Mouse (Mus musculus): ENCODE results near the gene 1700025C18Rik. TPM values are rescaled to one million over a fixed set of nuclear protein-coding genes. Genes with fewer than 3 reads are reported as not detected.

The 1700025C18Rik gene
- not detected in 2 replicates for polyA plus RNA-seq (2015; fragmentation: Nextera tagmentation; extraction: Ambion mirVana)

DNA sequence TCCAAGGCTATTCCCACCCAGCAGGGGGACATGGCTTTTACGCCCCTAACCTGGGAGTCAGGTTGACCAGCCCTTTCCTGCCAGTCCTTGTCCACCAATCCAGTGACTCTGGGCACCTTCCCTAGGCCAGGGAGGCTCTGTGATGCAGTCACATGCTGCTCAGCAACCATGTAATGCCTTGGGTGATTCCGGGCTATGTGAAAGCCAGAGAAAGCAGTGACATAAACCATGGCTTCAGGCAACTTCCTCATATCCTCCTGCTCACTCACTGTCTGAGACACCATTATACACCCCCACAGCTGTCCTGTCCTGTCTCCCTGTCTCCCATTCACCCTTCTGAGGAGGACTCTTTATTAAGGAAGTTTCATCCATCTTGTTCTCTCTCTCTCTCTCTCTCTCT is at the start of gene 1700025C18Rik:
Gene 1700025C18Rik (minus strand): TSS at position 101 of the 400 bp plus-strand sequence.
- 68% methylated on average over 2 of the region's 2 CpGs for WGBS
- ATAC-seq (ENCODE audit: extremely low read depth, insufficient number of reproducible peaks, low FRiP score, low TSS enrichment): no peak
- Histone ChIP-seq H3K9me3 (no peaks in the 10 kb centered on the region), H3K4me1 (no peaks in the 10 kb centered on the region), H3K4me3 (no peak within 1 kb of the TSS), H3K4me2 (no peak within 1 kb of the TSS), H3K27ac (replicated peaks) (no peak within 1 kb of the TSS), H3K9ac (no peak within 1 kb of the TSS), H3K27me3 (replicated peaks) (peaks cover 84% of the 10 kb centered on the region), H3K36me3 (no peaks in the 10 kb centered on the region)

- Histone ChIP-seq H3K4me1 (peaks cover 41% of the 10 kb centered on the region), H3K27me3 (replicated peaks) (peaks cover 91% of the 10 kb centered on the region), H3K4me2 (no peak overlapping the region), H3K27ac (replicated peaks) (no peak overlapping the region), H3K36me3 (no peaks in the 10 kb centered on the region), H3K9me3 (no peaks in the 10 kb centered on the region), H3K4me3 (no peak overlapping the region), H3K9ac (no peak overlapping the region)
- ATAC-seq (ENCODE audit: extremely low read depth, insufficient number of reproducible peaks, low FRiP score, low TSS enrichment): no peak
- 7% methylated on average over 16 of the region's 16 CpGs for WGBS
These were observed 45.5 kb upstream of the 1700025C18Rik start for GRCm38 (mm10) chr2:165136049-165136448.

DNA sequence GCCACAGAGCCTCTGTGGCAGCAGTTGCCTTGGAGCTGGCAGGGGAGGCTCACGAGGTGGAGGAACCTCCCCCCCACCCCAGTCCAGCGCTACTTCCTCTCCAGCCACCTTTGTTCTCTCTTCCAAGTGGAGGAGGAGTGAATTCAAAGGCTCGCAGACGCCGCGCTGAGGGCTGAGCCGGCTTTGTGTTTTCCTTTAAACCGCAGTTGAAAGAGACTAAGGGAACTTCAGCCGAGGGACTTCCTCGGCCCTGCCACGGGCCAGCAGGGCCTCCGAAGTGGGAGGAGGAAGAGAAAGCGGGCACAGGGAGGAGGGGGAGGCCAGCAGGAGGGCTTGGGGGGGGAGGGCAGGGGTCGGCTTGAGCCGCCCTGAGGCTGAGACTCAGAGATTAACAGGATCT is 43.0 kb upstream of the 1700025C18Rik start:
- peak overlapping the region; percentile 49 for H3K4me2 ChIP-seq
- H3K36me3 ChIP-seq: no peaks in the 10 kb centered on the region
- peak overlapping the region; percentile 6 for H3K4me3 ChIP-seq
- no peak overlapping the region for H3K27ac ChIP-seq (replicated peaks)
- H3K4me1 ChIP-seq: peaks cover 23% of the 10 kb centered on the region
- ATAC-seq (ENCODE audit: extremely low read depth, insufficient number of reproducible peaks, low FRiP score, low TSS enrichment): no peak
- H3K9ac ChIP-seq: peak overlapping the region; percentile 2; the same call in 1 of the 2 replicates
- WGBS: 3% methylated on average over 15 of the region's 15 CpGs
- no peaks in the 10 kb centered on the region for H3K9me3 ChIP-seq
- H3K27me3 ChIP-seq (replicated peaks): peaks cover 97% of the 10 kb centered on the region

DNA sequence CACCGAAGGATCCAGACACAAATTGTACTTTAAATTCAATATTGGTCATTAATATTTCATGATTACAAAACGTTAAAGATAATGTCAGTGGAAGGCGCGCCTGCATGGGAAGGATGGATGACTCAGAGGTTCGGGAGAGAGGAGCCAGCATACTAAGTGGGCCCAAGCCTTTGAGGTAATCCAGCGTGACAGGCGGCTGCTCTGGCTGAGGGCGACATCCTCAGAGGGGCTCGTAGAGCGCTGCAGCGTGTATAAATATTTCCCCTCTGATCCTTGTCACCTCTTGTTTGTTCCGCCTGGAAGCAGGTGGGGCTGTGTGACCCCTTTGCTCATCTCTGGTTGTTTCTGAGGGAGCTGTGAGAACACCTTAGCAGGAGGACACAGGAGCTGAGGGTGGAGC is 40.9 kb upstream of the 1700025C18Rik start:
- H3K9me3 ChIP-seq: no peaks in the 10 kb centered on the region
- H3K9ac ChIP-seq: no peak overlapping the region
- H3K27ac ChIP-seq (replicated peaks): no peak overlapping the region
- H3K36me3 ChIP-seq: no peaks in the 10 kb centered on the region
- 51% methylated on average over 12 of the region's 12 CpGs for WGBS
- no peak for ATAC-seq (ENCODE audit: extremely low read depth, insufficient number of reproducible peaks, low FRiP score, low TSS enrichment)
- H3K4me1 ChIP-seq: peaks cover 14% of the 10 kb centered on the region
- H3K27me3 ChIP-seq (replicated peaks): peaks cover 97% of the 10 kb centered on the region
- no peak overlapping the region for H3K4me2 ChIP-seq
- H3K4me3 ChIP-seq: no peak overlapping the region

DNA sequence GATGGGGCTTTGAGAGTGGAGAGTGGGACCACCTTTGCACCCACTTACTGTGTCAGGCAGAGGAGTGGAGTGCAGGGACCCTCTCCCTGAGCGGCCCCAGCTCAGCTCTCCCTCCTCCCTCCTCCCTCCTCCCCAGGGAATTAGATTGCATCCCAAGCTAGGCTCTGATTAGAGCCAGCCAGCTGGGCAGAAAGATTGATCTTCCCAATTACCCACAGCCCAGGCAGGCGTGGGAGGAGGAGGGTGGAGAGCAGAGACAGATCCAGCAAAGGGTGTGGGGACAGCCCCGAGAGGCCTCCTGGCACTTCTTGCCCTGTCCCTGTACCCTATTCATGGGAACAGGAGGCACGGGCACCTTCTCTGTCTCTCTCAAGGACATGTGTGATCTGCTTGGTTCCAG is 38.6 kb upstream of the 1700025C18Rik start:
- H3K4me1 ChIP-seq: peaks cover 9% of the 10 kb centered on the region
- 43% methylated on average over 4 of the region's 4 CpGs for WGBS
- ATAC-seq (ENCODE audit: extremely low read depth, insufficient number of reproducible peaks, low FRiP score, low TSS enrichment): no peak
- no peaks in the 10 kb centered on the region for H3K9me3 ChIP-seq
- no peak overlapping the region for H3K9ac ChIP-seq
- no peak overlapping the region for H3K4me3 ChIP-seq
- no peaks in the 10 kb centered on the region for H3K36me3 ChIP-seq
- H3K4me2 ChIP-seq: no peak overlapping the region
- no peak overlapping the region for H3K27ac ChIP-seq (replicated peaks)
- peaks cover 97% of the 10 kb centered on the region for H3K27me3 ChIP-seq (replicated peaks)

DNA sequence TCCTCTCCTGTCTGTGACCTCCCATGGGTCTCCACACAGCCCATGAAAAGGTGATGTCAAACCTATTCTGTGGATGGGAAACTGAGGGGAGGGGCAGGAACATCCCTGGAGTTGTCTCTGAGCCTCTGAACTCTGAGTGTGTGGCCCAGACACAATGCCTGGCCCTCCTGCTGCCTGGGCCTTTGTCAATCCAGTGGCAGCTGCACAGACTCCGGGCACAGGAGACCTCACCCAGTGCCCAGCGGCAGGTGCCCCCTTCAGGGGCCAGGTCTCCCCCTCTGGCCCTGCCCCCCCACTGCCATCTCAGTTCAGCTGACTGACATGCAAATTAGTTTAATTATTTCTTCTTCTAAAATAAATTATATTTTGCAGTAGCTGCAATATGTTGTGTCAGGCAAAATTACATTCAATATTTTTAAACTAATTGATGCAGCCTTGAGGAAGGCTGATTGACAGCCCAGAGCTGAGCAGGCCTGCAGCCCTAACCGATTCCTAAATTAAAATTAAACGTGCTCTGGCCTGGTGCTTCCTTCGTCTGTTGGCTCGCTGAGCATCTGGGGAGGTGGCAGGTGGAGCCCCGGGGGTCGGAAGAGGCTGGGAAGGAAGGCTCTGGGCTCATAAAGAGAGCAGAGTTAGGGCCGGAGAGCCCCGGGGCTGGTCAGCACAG is 36.5 kb upstream of the 1700025C18Rik start:
- H3K4me1 ChIP-seq: no peaks in the 10 kb centered on the region
- H3K4me2 ChIP-seq: no peak overlapping the region
- H3K27me3 ChIP-seq (replicated peaks): peaks cover 97% of the 10 kb centered on the region
- ATAC-seq (ENCODE audit: extremely low read depth, insufficient number of reproducible peaks, low FRiP score, low TSS enrichment): no peak
- H3K4me3 ChIP-seq: no peak overlapping the region
- no peaks in the 10 kb centered on the region for H3K9me3 ChIP-seq
- no peaks in the 10 kb centered on the region for H3K36me3 ChIP-seq
- WGBS: 48% methylated on average over 10 of the region's 10 CpGs
- no peak overlapping the region for H3K9ac ChIP-seq
- H3K27ac ChIP-seq (replicated peaks): no peak overlapping the region

GRCm38 (mm10) chr2:165121206-165121840 is 30.8 kb upstream of the 1700025C18Rik start:
- ATAC-seq (ENCODE audit: extremely low read depth, insufficient number of reproducible peaks, low FRiP score, low TSS enrichment): no peak
- 23% methylated on average over 10 of the region's 10 CpGs for WGBS
- H3K4me3 ChIP-seq: no peak overlapping the region
- no peak overlapping the region for H3K4me2 ChIP-seq
- no peak overlapping the region for H3K27ac ChIP-seq (replicated peaks)
- H3K36me3 ChIP-seq: no peaks in the 10 kb centered on the region
- H3K4me1 ChIP-seq: no peaks in the 10 kb centered on the region
- peaks cover 98% of the 10 kb centered on the region for H3K27me3 ChIP-seq (replicated peaks)
- no peaks in the 10 kb centered on the region for H3K9me3 ChIP-seq
- H3K9ac ChIP-seq: no peak overlapping the region

DNA sequence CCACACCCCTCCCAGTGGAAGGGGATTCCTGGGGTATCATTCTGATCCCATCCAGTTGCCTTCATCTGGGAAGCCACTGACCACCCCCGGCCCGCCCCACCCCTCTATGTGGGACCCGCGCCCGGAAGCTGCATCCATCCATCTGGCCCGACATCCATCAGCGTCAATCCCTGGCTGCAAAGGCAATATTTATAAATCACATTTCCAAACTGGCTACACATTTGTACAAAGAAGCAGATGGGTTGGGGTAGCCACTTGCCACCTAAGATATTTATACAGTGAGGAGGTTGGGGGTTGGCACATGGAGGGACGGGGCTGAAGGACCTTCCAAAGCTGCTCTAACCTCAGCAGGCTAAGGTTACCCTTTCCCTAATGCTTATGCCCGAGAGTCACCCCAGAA is 30.2 kb upstream of the 1700025C18Rik start:
- peaks cover 98% of the 10 kb centered on the region for H3K27me3 ChIP-seq (replicated peaks)

GRCm38 (mm10) chr2:165113733-165114132 is 23.2 kb upstream of the 1700025C18Rik start:
- H3K4me3 ChIP-seq: no peak overlapping the region
- no peak overlapping the region for H3K9ac ChIP-seq
- ATAC-seq (ENCODE audit: extremely low read depth, insufficient number of reproducible peaks, low FRiP score, low TSS enrichment): no peak
- H3K4me1 ChIP-seq: peaks cover 3% of the 10 kb centered on the region
- no peak overlapping the region for H3K4me2 ChIP-seq
- H3K9me3 ChIP-seq: no peaks in the 10 kb centered on the region
- no peak overlapping the region for H3K27ac ChIP-seq (replicated peaks)
- H3K36me3 ChIP-seq: no peaks in the 10 kb centered on the region
- 19% methylated on average over 11 of the region's 11 CpGs for WGBS
- peaks cover 100% of the 10 kb centered on the region for H3K27me3 ChIP-seq (replicated peaks)

More for the DNA sequence above, 30.2 kb upstream of the 1700025C18Rik start:
- Histone ChIP-seq H3K9ac (no peak overlapping the region), H3K36me3 (no peaks in the 10 kb centered on the region), H3K27ac (replicated peaks) (no peak overlapping the region), H3K4me1 (no peaks in the 10 kb centered on the region), H3K4me3 (no peak overlapping the region), H3K4me2 (no peak overlapping the region), H3K9me3 (no peaks in the 10 kb centered on the region)
- 77% methylated on average over 9 of the region's 9 CpGs for WGBS
- ATAC-seq (ENCODE audit: extremely low read depth, insufficient number of reproducible peaks, low FRiP score, low TSS enrichment): no peak

- 1% methylated on average over 54 of the region's 54 CpGs for WGBS
- H3K27ac ChIP-seq (replicated peaks): no peak overlapping the region
- H3K4me1 ChIP-seq: peaks cover 3% of the 10 kb centered on the region
- no peaks in the 10 kb centered on the region for H3K36me3 ChIP-seq
- peak overlapping the region; percentile 40 for H3K4me2 ChIP-seq
- ATAC-seq (ENCODE audit: extremely low read depth, insufficient number of reproducible peaks, low FRiP score, low TSS enrichment): no peak
- peak overlapping the region; percentile 20; the same call in 1 of the 2 replicates for H3K4me3 ChIP-seq
- no peak overlapping the region for H3K9ac ChIP-seq
- peaks cover 98% of the 10 kb centered on the region for H3K27me3 ChIP-seq (replicated peaks)
- no peaks in the 10 kb centered on the region for H3K9me3 ChIP-seq
These were observed 21.6 kb upstream of the 1700025C18Rik start for GRCm38 (mm10) chr2:165112149-165112548.

- 19% methylated on average over 18 of the region's 18 CpGs for WGBS
- Histone ChIP-seq H3K4me3 (no peak overlapping the region), H3K9me3 (no peaks in the 10 kb centered on the region), H3K4me1 (no peaks in the 10 kb centered on the region), H3K27me3 (replicated peaks) (peaks cover 97% of the 10 kb centered on the region), H3K36me3 (no peaks in the 10 kb centered on the region), H3K9ac (no peak overlapping the region), H3K27ac (replicated peaks) (no peak overlapping the region), H3K4me2 (no peak overlapping the region)
- no peak for ATAC-seq (ENCODE audit: extremely low read depth, insufficient number of reproducible peaks, low FRiP score, low TSS enrichment)
These were observed 16.0 kb upstream of the 1700025C18Rik start for GRCm38 (mm10) chr2:165106585-165106984.

Data from heart, embryonic 13.5 days (tissue).